Mouse (Mus musculus) liver, embryonic 11.5 days (tissue): ENCODE measurements around the gene Gm10670. TPM values are rescaled to one million over a fixed set of nuclear protein-coding genes. Genes with fewer than 3 reads are reported as not detected.
"Not testable (repeated sequence)": the region's sequence is repeated elsewhere in the genome, so short reads cannot be mapped to it uniquely, and the experiment has no call there.

Source experiments
- ATAC-seq: fragments of 200-750 bp; cut with Nextera tagmentation; replicated peaks from 2 replicates; pipeline ENCODE4 v1.8.0; 2017; ENCODE audit warnings: moderate number of reproducible peaks, mild to moderate bottlenecking, moderate TSS enrichment, moderate library complexity; ENCODE audit not compliant: low FRiP score
- DNase-seq: peaks from one replicate; pipeline ENCODE4 v3.0.0-alpha.2; 2017; ENCODE audit warnings: low spot score
- H3K27ac ChIP-seq: fragments of 300-500 bp; sonication (generic); 2 replicates; pipeline ENCODE4 v1.5.1; 2014; ENCODE audit warnings: mild to moderate bottlenecking, low read depth, low read length, control low read depth
- H3K27me3 ChIP-seq: fragments of 300-500 bp; sonication (generic); replicated peaks from 2 replicates; pipeline ENCODE4 v1.6.1; 2014; ENCODE audit warnings: low read length, mixed read lengths; ENCODE audit not compliant: control insufficient read depth, insufficient read depth
- H3K36me3 ChIP-seq: fragments of 300-500 bp; sonication (generic); 2 replicates; pipeline ENCODE4 v1.6.1; 2014; ENCODE audit warnings: mild to moderate bottlenecking, low read length, moderate library complexity, mixed read lengths; ENCODE audit not compliant: control insufficient read depth, insufficient read depth
- H3K4me1 ChIP-seq: fragments of 300-500 bp; sonication (generic); replicated peaks from 2 replicates; pipeline ENCODE4 v1.6.1; 2014; ENCODE audit warnings: low read length, mixed read lengths; ENCODE audit not compliant: control insufficient read depth, insufficient read depth
- H3K4me2 ChIP-seq: fragments of 300-500 bp; sonication (generic); 2 replicates; pipeline ENCODE4 v1.6.1; 2014; ENCODE audit warnings: mild to moderate bottlenecking, control low read depth, moderate library complexity
- H3K4me3 ChIP-seq: fragments of 300-500 bp; sonication (generic); 2 replicates; pipeline ENCODE4 v1.5.1; 2014; ENCODE audit warnings: low read depth, low read length, control low read depth
- H3K9ac ChIP-seq: fragments of 300-500 bp; sonication (generic); 2 replicates; pipeline ENCODE4 v1.6.1; 2014; ENCODE audit warnings: low read depth, low read length, control low read depth
- H3K9me3 ChIP-seq: fragments of 300-500 bp; sonication (generic); 2 replicates; pipeline ENCODE4 v1.6.1; 2016; ENCODE audit warnings: low read length, inconsistent platforms, mixed read lengths; ENCODE audit not compliant: control insufficient read depth
- WGBS: fragments of 180-500 bp; shearing (Covaris S2); extraction: QIAGEN DNeasy Blood & Tissue Kit; methylation state at CpG from one replicate; pipeline ENCODE4 v1.1.7; 2014; 5-methylcytosine and 5-hydroxymethylcytosine counted together
- polyA plus RNA-seq: library from polyadenylated mRNA; unstranded; fragments of >200 nt; fragmentation: Nextera tagmentation; extraction: Ambion mirVana; gene quantifications from 2 replicates; pipeline ENCODE4 v1.2.1, GENCODE M21; 2014

Gm10670 gene
- polyA plus RNA-seq: not detected in 2 replicates

DNA sequence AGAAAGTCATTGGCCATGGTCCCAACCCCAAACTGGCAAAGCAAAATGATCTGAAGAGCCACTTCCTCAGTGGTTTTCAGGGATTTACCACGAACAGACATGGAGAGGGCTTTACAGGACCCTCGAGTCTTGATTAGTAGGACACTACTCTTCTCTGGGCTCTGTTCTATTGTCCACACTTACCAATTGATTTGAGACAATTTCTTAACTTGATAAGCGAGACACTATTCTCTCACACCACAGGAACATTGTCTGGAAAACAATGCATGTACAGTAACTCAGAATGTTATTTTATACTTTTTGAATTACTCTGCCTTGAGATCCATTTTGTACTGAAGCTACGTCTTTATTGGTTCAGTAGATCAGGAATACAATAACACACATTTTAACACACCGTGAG is at the start of gene Gm10670:
Gm10670 (minus strand) TSS at position 101 of the 400 bp plus-strand sequence.
- WGBS: no CpG with 5 or more reads among the region's 5 CpGs
- H3K27ac ChIP-seq, ATAC-seq, H3K36me3 ChIP-seq, H3K4me1 ChIP-seq, H3K9me3 ChIP-seq, DNase-seq, H3K4me3 ChIP-seq, H3K9ac ChIP-seq, H3K4me2 ChIP-seq, H3K27me3 ChIP-seq: not testable (repeated sequence)

GRCm38 (mm10) chr7:20510434-20510833 is 35.7 kb upstream of the Gm10670 start, which contains the start of gene Vmn1r103:
Gene Vmn1r103 (minus strand): TSS chr7:20510534.
- DNase-seq, H3K9me3 ChIP-seq, H3K4me2 ChIP-seq, H3K27me3 ChIP-seq, H3K27ac ChIP-seq, H3K4me1 ChIP-seq, ATAC-seq, H3K9ac ChIP-seq, H3K4me3 ChIP-seq, H3K36me3 ChIP-seq: not testable (repeated sequence)
- WGBS: no CpG with 5 or more reads among the region's 3 CpGs

DNA sequence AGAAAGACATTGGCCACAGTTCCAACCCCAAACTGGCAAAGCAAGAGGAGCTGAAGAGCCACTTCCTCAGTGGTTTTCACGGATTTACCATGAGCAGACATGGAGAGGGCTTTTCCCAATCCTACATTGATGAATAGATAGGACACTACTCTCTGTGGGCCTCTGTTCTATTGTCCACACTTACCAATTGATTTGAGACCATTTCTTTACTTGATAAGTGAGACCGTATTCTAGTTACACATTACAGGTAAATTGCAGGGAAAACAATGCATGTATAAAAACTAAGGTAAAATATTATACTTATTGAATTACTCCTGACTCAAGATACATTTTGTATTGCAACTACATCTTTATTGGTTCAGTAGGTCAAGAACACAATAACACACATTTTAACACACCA is 32.2 kb downstream of the Gm10670 start, which contains the start of gene Vmn1r101:
Vmn1r101 (minus strand) TSS at position 101 of the 400 bp plus-strand sequence.
- no CpG with 5 or more reads among the region's 2 CpGs for WGBS
- H3K27me3 ChIP-seq, H3K36me3 ChIP-seq, H3K4me2 ChIP-seq, H3K9ac ChIP-seq, H3K9me3 ChIP-seq, H3K4me1 ChIP-seq, H3K27ac ChIP-seq, ATAC-seq, H3K4me3 ChIP-seq, DNase-seq: not testable (repeated sequence)

Other genes starting within 250 kb of the Gm10670 start
- gene Gm4498, start 241.1 kb downstream of the Gm10670 start, polyA plus RNA-seq: not detected in 2 replicates
- gene Gm5890, start 212.1 kb downstream of the Gm10670 start, polyA plus RNA-seq: not detected in 2 replicates
- gene Gm4133, start 140.9 kb downstream of the Gm10670 start, polyA plus RNA-seq: not detected in 2 replicates
- gene Gm5728, start 99.5 kb downstream of the Gm10670 start, polyA plus RNA-seq: not detected in 2 replicates
- gene Vmn1r100, start 57.0 kb downstream of the Gm10670 start, polyA plus RNA-seq: not detected in 2 replicates
- gene Vmn1r101, start 32.3 kb downstream of the Gm10670 start, polyA plus RNA-seq: not detected in 2 replicates
- not detected in 2 replicates for gene Vmn1r103, start 35.6 kb upstream of the Gm10670 start, polyA plus RNA-seq
- not detected in 2 replicates for gene Vmn1r104, start 58.9 kb upstream of the Gm10670 start, polyA plus RNA-seq
- gene Gm5726, start 70.8 kb upstream of the Gm10670 start, polyA plus RNA-seq: not detected in 2 replicates
- gene Gm4141, start 101.3 kb upstream of the Gm10670 start, polyA plus RNA-seq: not detected in 2 replicates
- not detected in 2 replicates for gene Gm4513, start 124.1 kb upstream of the Gm10670 start, polyA plus RNA-seq
- not detected in 2 replicates for gene Vmn1r107, start 194.0 kb upstream of the Gm10670 start, polyA plus RNA-seq
- not detected in 2 replicates for gene Vmn1r111, start 228.3 kb upstream of the Gm10670 start, polyA plus RNA-seq